Mouse (Mus musculus) erythroblast, embryonic 14.5 days (primary cell): ENCODE results near the gene Gm10282.

Source experiments
- GATA1 ChIP-seq: IDR thresholded peaks from 2 replicates; pipeline ENCODE4 v1.6.1; 2012; ENCODE audit warnings: low read length, inconsistent platforms, mixed read lengths
- TAL1 ChIP-seq: IDR thresholded peaks from 3 replicates; pipeline ENCODE4 v1.6.1; 2012; ENCODE audit warnings: low read length, inconsistent platforms, mixed read lengths

- TF ChIP-seq TAL1: no peak
- no peak for TF ChIP-seq GATA1
Measured at GRCm38 (mm10) chr8:72353700-72354045, 48.6 kb upstream of the Gm10282 start.
